Mouse (Mus musculus): Measurements from ENCODE around the gene Ccser2.
A peak's percentile ranks its signal among the peaks of the same experiment; 100 is the strongest.

Gene Ccser2

DNA sequence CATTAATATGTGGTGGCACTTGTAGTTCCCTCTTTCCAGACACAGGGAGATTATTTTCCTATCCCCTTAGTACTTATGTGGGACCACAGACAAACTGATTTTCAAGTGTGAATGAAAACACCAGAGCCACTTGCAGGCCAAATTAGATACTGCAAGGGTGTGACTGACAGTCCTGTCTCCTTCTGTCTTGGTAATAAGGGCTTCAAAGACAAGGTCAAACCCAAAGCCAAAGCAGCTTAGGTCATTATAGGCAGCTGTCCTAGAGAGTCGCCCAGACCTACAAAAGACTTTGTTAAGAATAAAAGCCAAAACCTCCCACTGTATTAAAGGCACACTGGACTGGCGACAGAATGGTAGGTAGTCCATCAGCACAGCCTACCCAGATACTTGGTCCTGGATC, 30.6 kb downstream of the Ccser2 start:
- DNase-seq (ENCODE audit: low spot score in 2 of 2): no peak

- DNase-seq (ENCODE audit: low spot score in 2 of 2): no peak
Observed at GRCm38 (mm10) chr14:36937080-36937878, 31.3 kb downstream of the Ccser2 start.

DNA sequence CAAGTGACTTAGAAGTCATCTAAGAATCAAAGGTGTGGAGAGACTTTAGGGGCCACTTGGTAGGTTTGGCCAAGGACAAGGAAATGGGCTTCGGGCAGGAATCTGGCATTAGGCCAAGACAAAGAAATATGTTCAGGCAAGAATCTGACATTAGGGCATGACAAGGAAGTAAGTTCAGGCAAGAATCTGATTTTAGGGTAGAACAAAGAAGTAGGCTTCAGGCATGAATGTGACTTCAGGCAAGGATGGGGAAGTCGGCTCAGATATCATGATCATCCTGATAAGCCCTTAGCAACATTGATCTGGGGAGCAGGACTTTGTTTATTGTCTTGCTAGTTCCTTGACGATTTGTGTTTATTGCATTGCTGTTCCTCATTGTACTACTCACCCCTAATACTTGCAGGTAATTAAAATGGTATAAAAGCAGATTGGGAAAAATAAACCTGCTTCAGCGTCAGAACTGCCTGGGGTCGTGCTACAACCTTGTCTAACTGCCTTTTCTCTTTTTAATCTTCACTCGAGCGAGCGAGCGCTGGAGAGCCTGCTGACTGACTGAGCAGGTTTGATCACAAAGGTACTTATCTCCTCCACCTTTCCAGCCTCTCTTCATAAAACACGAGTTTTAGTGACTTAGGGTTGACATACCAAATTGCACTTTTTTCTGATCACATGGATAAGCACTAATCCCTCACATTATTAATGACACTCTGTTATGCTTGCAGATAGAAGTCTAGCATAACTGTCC, 35.8 kb downstream of the Ccser2 start:
- no peak for DNase-seq (ENCODE audit: low spot score in 2 of 2)

- no peak for DNase-seq (ENCODE audit: low spot score in 2 of 2)
Observed at GRCm38 (mm10) chr14:36932038-36932437, 36.5 kb downstream of the Ccser2 start.

DNA sequence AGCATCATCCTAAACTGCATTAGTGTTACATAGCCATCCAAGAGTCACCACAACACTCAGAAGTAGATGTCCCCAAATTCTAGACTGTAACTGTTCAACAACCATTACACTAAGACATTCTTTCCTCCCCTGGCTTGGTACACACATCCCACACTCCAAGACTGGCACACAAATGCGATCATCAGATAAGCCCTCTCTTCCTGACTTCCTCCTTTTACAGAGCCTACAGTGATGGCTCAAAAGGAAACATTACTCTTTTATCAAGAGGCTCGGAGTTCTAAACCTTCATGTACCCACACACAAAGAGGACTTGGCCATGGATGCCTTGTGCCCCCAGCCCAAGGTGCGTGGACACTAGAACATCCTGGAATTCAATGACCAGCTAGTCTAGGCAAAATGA, 45.2 kb downstream of the Ccser2 start:
- no peak for DNase-seq (ENCODE audit: low spot score in 2 of 2)

DNA sequence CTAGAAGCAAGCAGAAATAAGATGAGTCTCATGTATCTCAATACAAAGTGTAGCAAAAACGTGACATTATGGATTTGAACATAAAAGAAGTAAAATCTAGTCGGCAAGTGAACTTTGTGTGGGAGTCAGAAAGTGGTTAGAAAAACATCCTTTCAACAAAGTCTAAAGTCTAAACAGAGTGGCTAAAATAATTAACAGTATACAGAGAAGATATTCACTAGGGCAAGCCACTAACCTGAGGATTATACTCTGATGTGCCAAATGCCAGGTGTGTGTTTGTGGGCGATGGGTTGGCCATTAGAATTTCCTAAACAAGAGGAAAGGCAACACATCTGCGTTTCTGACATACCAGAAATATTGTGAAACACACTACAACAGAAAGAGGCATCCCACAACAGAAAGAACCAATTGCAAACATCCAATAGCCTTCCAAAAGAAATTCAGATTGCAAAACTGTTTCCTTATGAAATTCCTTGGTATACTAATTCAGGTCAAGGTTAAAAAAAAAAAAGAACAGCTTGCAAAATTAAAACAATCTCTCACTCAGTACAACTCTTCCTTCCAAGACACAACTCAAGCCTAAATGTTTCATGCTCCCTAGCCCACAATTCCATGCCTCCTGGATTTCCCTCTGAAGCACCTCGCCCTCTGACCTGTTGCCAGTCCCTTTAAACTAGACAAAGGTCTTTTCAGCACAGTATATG, 47.1 kb downstream of the Ccser2 start:
- no peak for DNase-seq (ENCODE audit: low spot score in 2 of 2)

- no peak for DNase-seq (ENCODE audit: low spot score in 2 of 2)
Observed at GRCm38 (mm10) chr14:36919886-36920285, 48.7 kb downstream of the Ccser2 start.

GRCm38 (mm10) chr14:36919146-36919545, 49.4 kb downstream of the Ccser2 start:
- peak; percentile 63 to 75 for DNase-seq (ENCODE audit: low spot score in 2 of 2)

- DNase-seq (ENCODE audit: low spot score in 2 of 2): no peak
Observed at GRCm38 (mm10) chr14:36915203-36915602, 53.4 kb downstream of the Ccser2 start.

DNA sequence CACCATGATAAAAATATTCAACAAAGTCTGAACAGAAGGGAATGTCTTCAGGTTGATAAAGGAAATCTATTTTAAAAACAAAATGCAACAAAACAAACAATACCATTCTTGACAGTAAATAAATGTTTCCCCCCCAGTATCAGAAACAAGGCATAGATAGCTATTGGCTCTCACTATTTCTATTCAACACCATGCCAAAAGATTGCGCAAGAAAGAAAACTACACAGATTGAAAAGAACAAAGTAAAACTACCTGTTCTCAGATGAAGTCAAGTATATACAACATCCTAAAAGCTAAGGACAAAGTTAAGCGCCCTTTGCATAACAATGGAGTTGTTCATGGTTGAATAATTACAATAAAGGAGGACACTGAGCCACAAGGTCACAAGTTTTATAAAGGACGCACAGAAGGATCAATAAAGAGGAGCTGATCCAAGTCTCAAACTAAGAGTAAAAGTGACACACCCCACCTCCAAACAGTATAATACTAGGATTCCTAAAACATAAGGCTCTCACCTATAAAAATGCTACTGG, 54.0 kb downstream of the Ccser2 start:
- no peak for DNase-seq (ENCODE audit: low spot score in 2 of 2)

GRCm38 (mm10) chr14:36911738-36912137, 56.8 kb downstream of the Ccser2 start:
- no peak for DNase-seq (ENCODE audit: low spot score in 2 of 2)

DNA sequence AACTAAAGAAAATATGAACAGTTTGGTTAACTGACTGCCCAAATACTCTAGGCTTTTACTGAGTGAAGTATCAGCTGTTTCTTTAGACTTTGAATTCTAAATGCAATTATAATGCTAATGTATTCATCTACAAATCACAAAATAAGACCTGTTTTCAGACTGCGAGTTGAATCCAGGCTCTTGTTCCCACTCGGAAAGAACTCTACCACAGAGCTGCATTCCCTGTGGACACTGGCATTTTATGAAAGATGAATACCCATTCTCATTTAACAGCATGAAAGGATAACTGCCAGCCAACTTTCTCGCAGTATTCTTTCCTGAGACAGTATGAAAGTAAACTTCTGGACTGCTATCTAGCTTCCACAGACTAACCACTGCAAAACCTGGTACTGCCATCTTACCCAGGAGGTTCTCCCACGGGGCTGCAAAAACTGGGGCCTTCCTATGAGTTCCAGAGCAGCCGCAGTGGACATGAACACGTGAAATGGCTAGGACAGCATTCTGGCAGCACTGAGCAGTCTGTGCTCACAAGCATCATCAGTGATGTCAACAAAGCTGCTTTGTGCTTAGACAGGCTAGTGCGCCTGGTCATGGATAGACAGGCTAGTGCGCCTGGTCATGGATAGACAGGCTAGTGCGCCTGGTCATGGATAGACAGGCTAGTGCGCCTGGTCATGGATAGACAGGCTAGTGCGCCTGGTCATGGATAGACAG, 62.6 kb downstream of the Ccser2 start:
- DNase-seq (ENCODE audit: low spot score in 2 of 2): no peak

DNA sequence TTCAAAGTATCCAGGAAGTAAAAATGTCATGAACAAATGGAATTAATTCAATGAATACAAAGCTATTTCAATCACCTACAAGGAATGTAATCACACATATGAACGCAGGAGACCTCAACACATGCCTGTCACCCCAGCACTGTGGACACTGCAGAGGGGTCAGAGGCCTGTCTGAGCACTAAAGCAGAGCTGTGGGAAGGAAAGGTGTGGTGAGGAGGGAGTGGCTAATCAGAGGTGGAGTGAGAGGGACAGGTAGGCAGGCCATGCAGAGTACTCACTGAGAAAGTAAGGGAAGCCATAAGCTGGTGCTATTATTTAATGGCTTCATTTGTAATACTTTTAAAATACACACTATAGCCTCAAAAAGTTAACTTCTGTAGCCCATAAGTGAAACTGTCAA, 64.4 kb downstream of the Ccser2 start:
- DNase-seq (ENCODE audit: low spot score in 2 of 2): no peak

GRCm38 (mm10) chr14:36900883-36901282, 67.7 kb downstream of the Ccser2 start:
- DNase-seq (ENCODE audit: low spot score in 2 of 2): no peak

DNA sequence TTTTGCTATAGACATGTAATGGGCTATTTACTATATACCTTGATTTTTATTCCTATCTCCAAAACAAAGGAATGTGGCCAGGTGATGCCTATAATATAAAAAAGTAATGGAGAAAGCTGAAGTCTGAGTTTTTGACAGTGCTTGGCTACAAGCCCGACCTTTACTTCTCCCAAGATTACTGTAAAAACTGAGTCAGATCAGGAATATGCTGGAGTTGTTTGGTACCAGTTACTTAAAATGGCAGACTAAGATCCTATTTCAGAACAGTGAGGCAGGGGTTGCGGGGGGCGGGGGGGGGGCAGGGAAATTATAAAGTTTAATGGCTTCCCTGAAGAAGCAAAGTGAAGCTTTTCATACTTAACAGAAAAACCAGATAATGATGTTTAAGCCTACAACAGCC, 73.9 kb downstream of the Ccser2 start:
- no peak for DNase-seq (ENCODE audit: low spot score in 2 of 2)

GRCm38 (mm10) chr14:36892762-36893358, 75.7 kb downstream of the Ccser2 start:
- DNase-seq (ENCODE audit: low spot score in 2 of 2): no peak

- DNase-seq (ENCODE audit: low spot score in 2 of 2): no peak
Observed at GRCm38 (mm10) chr14:36890130-36890529, 78.4 kb downstream of the Ccser2 start.

DNA sequence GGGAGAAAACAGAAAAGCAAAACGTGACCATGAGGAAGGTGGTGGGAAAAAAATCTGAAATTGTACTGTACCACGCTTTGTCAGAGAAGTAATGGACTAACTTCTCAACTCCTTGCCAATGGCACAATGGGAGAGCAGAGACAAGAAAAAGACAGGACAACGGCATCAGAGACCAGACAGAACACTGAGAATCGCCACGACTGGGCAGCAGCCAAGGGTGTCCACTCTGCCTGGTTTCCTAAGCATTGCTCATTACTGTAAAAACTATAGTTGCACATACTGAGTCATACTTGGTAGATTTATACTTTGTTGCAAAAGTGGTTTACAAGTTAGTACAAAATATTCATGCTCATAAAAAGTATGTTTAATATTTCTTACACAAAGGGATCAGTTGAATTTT, 82.9 kb downstream of the Ccser2 start:
- no peak for DNase-seq (ENCODE audit: low spot score in 2 of 2)

DNA sequence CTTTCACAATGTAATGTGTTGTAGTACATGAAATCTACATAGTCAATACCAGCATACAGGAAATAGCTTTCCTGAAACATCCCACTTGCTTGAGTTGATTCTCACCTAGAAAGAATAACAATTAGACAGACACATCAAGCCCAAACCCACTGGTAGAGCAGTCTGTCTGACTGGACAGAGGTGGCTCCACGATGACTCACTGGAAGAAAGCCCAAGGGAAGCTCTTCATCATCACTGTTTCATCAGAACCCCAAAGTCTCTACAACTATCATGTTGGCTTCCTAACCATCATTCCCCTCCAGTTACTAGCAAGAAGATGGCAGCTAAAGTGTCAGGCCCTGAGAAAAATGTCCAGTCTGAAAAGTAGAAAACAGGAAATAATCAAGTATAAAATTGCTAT, 83.5 kb downstream of the Ccser2 start:
- DNase-seq (ENCODE audit: low spot score in 2 of 2): no peak

GRCm38 (mm10) chr14:36883576-36883975, 85.0 kb downstream of the Ccser2 start:
- no peak for DNase-seq (ENCODE audit: low spot score in 2 of 2)

DNA sequence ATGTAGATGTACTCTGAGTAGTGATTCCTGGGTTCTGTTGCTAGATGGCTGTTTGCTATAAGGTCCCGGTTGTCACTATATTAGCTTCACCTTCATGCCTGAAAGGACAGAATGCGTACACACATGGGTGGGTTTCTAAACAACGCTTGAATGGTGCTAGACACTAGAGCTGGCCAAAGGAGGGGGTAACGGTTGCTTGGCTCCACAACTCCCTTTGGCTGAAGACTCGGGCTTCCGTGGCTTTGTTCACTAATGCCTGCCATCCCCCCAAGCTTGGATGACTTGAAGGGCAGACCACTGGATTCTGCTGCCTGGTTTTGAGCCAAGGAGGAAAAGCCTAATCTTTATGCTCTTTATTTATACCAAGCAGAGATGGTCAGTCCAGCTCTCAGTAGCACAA, 98.3 kb downstream of the Ccser2 start:
- no peak for DNase-seq (ENCODE audit: low spot score in 2 of 2)

Measured in urinary bladder, postnatal 4 days (tissue).